Mouse (Mus musculus) adipocyte (in vitro differentiated cells): ENCODE results near the gene Gm42669.

ENCODE experiments used
- DNase-seq: peaks from one replicate; pipeline ENCODE4 v3.0.0-alpha.2; 2016; ENCODE audit warnings: low spot score

Gm42669 gene

GRCm38 (mm10) chr5:107521897-107522296 lies 14.5 kb downstream of the Gm42669 start:
- DNase-seq: no peak

DNA sequence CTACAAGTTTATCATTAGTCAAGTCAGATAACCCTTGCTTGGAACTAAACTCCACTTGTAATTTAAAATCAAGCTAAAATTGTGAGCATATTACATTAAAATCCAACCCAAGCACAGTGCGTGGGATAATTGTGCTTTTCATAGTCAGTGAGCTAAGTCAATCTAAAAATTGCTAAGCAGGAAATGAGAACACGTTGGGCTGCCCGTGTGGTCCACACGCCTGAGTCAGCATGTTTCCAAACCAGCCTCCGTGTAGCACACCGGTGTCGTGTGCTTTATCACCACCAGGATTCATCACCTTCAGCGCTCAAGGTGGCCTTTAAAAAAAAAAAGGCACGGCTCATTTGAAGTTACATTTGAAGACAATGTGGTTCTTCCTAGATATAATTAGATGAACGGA lies 16.9 kb downstream of the Gm42669 start:
- no peak for DNase-seq

- no peak for DNase-seq
Observed at GRCm38 (mm10) chr5:107528856-107529255, 21.4 kb downstream of the Gm42669 start.

DNA sequence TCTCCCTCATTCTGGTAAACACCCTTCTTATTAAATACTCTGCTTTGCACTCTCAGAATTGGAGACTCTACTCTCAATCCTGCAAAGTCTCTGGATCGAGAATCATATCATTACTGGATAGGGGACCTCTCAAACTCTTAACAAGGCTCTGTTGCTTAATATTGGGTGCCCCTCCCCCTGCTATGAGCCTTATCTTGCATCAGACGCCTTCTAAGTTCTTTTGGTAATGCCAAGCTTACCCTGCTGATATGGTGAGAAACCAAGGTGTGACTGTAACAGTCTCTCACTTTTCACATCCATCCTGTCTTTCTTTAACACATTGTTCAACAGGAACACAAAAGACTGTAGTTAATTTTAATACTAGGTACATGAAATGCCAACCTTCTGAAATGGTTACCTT lies 26.2 kb downstream of the Gm42669 start:
- no peak for DNase-seq

DNA sequence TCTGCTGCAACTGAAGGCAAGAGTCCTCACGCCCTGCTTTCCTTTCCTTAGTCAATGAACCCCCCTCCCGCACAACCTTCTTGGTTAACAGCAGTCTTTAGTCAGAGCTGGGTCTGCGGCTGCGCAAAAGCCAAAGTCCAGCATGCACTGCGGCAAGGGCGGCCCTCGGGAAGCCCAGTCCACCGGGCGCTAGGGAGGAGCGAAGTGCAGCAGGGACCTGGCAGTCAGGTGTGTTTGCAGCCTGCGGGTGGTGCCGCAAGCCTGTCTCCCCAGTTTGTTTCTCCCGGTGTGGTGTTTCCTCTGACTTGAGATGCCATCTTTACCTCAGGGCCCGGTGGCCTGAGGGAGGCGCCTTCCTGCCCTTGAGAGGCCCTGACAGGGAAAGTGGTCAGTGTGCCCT lies 27.2 kb downstream of the Gm42669 start, which contains the start of gene 1700028K03Rik:
TSS of gene 1700028K03Rik (plus strand) at position 129 of the 400 bp plus-strand sequence.
- no peak for DNase-seq

DNA sequence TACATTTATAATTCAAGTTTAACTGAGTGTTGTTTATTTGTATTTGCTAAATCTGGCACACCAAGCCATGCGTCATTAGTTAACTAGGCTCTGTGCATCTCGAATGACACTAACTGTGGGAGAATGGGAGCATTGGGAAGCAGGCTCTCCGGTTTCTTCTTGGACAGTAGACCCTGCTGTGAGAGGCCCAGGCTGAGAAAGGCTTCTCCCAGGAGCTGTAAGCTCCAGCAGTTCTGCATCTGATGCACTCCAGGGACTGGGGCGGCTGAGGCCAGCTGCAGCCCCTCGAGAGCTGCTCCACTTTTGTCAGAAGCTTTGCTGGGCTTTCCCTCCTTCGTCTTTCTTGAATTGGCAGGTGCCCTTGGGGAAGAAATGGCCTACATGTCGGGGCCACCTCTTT lies 34.3 kb downstream of the Gm42669 start:
- DNase-seq: no peak

GRCm38 (mm10) chr5:107545927-107546326 lies 38.5 kb downstream of the Gm42669 start:
- no peak for DNase-seq

GRCm38 (mm10) chr5:107547955-107548354 lies 40.5 kb downstream of the Gm42669 start:
- no peak for DNase-seq

DNA sequence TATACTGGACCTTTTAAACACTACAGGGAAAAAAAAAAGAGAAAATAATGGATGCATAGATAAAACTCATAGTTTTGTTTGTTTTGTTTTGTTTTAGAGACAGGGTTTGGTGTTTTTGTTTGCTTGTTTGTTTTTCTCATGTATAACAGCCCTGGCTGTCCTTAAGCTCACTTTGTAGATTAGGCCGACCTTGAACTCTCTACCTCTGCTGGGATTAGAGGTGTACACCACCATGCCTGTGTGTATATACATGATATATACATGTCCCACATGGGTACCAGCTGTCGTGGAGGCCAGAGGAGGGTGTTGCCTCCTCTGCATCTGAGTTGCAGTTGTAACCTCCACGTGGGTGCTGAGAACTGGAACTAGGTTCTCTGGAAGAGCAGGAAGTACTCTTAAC lies 41.0 kb downstream of the Gm42669 start:
- DNase-seq: no peak

DNA sequence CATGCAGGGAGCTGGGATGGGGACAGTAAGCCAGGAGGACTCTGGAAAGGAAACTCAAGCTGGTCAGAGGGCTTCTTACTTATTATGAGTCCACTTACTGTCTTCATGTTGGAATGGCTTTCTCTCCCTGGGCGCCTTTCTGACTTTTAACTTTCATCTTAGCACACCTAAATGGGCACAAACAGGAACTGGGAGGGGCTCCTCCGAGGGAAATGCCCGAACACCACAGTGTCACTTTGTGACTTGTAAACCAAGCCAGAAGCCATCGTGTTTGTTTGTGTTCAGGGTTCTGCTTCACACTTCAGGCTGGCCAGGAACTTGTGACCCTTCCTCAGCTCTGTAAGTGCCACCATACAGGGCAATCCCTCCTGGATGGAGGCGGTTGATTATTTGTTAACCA lies 46.9 kb downstream of the Gm42669 start:
- no peak for DNase-seq

GRCm38 (mm10) chr5:107556969-107557368 lies 49.5 kb downstream of the Gm42669 start:
- DNase-seq: no peak

DNA sequence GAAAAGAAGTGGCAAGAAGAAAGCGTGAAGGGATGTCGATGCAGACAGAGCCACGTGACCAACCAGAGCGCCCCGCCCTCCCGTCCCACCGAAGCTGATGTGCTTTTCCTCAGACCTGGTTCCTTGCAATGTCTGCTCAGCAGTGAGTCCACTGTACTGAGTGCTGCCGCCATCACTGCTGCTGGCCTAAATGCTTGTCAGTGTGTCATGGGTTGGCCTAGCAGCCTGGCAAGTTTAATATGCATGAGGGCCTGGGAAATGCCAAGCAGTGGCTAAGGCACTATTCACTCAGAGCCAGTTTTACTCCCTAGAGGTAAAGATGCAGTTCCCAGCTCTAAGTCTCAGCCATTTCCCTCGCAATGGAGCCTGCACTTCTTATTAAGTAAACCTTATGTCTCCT lies 61.7 kb downstream of the Gm42669 start:
- DNase-seq: peak; percentile 15

DNA sequence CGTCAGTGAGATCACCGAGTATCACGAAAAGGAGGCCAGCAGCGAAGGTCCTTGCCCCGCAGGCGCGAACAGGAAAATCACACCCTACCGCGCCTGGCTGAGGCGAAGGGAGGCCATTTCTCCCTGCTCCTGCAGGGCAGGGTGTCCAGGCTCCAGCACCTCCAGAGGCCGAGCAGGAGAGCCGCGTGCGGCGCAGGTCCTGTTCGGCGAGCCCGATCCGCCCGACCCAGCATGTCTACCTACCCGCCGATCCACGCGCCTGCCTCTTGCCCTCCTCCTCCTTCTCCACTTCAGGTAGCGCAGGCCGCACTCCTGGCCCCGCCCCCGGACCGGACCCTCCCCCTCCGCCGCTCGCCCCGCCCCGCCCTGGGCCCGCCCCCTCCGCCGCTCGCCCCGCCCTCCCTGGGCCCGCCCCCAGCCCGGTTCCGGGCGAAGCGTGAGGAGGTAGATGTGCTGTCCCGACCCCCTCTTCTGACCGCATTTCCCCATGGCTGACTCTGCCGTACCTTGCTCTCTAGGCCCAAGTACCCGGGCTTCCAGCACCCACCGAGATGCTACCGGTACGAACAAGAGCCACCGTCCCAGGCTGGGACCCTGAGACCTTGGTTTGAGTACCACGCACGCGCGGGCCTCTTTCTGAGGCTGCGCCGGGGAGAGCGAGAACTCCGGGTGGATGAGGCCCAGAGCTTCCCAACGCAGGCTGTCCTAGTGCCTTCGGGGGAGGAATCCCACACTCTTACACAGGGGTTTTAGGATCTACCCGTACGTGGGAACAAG lies 90.1 kb downstream of the Gm42669 start, which contains the start of the genes Rpap2 and Glmn:
TSS of gene Rpap2 (plus strand) at position 73 of the 777 bp plus-strand sequence.
TSS of gene Glmn (minus strand) at position 588 of the 777 bp plus-strand sequence.
- DNase-seq: peak; percentile 85

- no peak for DNase-seq
Observed at GRCm38 (mm10) chr5:107598380-107598779, 91.0 kb downstream of the Gm42669 start.

DNA sequence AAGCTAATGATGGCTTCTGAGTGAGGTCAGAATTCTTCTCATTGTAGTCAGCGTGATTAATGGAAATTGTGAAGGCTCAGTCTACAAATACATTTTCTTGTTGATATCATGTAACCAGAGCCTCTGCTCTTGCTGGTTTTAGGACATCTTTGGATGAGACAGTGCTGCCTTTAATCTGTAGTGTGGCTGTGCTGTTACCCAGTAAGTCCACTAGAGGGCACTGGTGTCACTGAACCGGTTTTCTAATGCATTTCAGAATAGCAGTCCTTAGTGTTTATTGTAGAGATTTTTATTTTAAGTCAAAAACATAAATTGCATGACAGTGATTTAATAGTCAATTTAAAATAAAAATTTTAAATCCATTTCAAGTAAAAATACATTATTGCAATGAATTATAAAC lies 103.8 kb downstream of the Gm42669 start:
- DNase-seq: peak; percentile 81

GRCm38 (mm10) chr5:107617986-107618385 lies 110.6 kb downstream of the Gm42669 start:
- no peak for DNase-seq

DNA sequence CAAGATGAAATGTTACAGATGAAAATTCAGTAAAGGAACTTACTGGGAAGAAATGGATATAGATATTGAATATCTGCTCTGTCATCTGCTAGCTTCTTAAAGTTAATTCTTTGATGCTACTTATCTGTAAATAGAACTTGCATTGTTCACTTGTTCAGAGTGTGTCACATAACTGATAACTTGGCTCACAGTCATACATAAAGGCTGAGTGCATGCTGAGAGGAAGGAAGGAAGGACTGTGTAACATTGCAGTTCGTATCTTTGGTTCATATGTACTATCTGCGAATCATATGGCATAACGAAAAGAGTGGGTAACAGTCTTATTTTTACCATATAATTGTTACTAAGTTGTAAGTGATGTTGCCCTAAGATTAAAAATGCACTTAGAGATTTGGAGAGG lies 113.9 kb downstream of the Gm42669 start:
- DNase-seq: no peak
